Mouse (Mus musculus) brown adipose tissue, adult 24 weeks (tissue): ENCODE results near the gene Sdr42e1. TPM values are rescaled to one million over a fixed set of nuclear protein-coding genes. Genes with fewer than 3 reads are reported as not detected.

Experiments
- H3K27ac ChIP-seq: fragments of 200-500 bp; replicated peaks from 2 replicates; pipeline ENCODE4 v1.5.1; 2012; ENCODE audit warnings: low read depth, mild to moderate bottlenecking, low read length
- H3K4me1 ChIP-seq: fragments of 200-500 bp; 2 replicates; pipeline ENCODE4 v1.6.1; 2012; ENCODE audit warnings: low read length, mixed read lengths; ENCODE audit not compliant: control insufficient read depth, insufficient read depth, insufficient read length
- H3K4me3 ChIP-seq: fragments of 200-500 bp; 2 replicates; pipeline ENCODE4 v1.5.1; 2012; ENCODE audit warnings: low read depth, mild to moderate bottlenecking, low read length, moderate library complexity; ENCODE audit not compliant: insufficient read depth
- polyA plus RNA-seq: library from polyadenylated mRNA; stranded (reverse); fragments of >200 nt; gene quantifications from 2 replicates; pipeline ENCODE4 v1.2.4, GENCODE M21; 2012; ENCODE audit not compliant: missing spikeins, insufficient read depth, insufficient read length

Sdr42e1 gene
- polyA plus RNA-seq, 1 experiment: 2.6 TPM

DNA sequence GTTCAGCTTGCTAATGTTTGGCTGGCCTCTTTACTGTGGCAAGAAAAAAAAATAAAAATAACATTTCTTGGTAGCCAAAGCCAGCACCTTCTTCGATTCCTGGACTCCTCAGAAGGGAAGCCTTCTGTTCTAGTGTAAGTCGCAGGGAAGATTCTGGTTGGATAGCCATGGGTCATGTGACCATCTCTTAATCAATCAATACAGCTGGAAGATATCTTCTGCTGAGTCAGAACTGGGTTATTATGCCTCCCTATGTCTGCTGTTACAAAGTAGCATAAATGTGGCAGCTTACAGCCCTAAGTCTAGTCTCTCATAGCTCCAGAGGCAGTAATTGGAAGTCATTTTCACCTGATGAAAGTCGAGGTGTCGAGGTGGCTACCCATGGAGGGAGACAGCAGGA, 5.2 kb upstream of the Sdr42e1 start:
- Histone ChIP-seq H3K4me1 (no peaks in the 10 kb centered on the region), H3K4me3 (no peak overlapping the region), H3K27ac (no peak overlapping the region)

DNA sequence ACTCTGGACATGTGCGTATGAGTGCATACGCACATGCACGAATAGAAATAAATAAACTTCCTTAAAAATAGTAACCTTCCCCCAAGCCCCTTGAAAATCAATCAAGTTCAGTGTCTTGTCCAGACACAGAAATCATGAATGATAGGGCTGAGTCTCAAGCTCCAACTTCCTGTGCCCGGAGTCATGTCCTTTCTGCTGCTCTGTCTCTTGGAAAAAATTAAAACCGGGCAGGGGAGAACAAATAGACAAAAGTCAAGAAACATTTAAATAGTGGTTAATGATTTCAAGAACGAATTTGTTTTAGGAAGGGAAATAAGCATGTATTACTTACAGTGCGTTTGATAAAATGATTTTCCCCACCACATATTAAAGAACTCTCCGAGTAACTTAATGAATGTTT, 3.5 kb upstream of the Sdr42e1 start:
- Histone ChIP-seq H3K27ac (no peak overlapping the region), H3K4me3 (no peak overlapping the region), H3K4me1 (no peaks in the 10 kb centered on the region)

DNA sequence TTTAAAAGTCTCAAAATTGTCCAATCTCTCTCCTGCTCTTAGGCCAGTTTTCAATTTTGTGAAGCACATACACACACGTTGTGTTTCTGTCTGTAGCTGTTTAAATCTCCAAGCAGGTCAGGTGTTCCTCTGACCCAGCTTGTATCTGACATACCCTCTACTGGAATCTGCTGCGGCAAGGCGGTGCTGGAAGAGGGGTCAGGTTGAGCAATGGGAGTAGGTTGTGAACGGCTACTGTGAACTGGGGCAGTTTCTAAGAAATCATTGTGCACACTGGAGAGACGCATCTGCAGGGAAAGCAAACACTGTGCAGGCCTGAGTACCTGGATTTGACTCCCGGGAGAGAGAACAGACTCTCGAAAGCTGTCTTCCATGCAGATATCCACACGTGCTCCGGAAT, 3.0 kb upstream of the Sdr42e1 start:
- H3K4me3 ChIP-seq: no peak overlapping the region
- no peak overlapping the region for H3K27ac ChIP-seq
- H3K4me1 ChIP-seq: no peaks in the 10 kb centered on the region

DNA sequence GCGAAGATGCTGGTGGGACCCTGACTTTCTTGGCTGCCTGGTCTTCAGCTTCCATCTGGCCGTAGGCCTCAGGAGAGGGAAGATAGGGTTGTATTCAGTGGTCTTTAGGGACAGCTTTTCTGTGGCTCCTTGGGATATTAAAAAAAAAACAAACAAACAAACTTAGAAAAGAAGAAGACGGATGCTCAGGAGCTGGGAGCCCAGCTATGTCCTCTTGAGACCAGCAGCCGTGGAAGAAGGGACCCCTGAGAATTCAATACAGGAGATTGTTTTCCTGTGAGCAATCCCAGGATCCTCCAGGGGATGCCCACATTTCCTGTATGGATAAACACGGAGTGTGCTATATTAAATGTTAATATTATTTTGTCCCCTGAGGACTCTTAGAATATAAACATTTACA, 1.7 kb upstream of the Sdr42e1 start:
- H3K4me1 ChIP-seq: no peaks in the 10 kb centered on the region
- no peak overlapping the region for H3K27ac ChIP-seq
- no peak overlapping the region for H3K4me3 ChIP-seq

DNA sequence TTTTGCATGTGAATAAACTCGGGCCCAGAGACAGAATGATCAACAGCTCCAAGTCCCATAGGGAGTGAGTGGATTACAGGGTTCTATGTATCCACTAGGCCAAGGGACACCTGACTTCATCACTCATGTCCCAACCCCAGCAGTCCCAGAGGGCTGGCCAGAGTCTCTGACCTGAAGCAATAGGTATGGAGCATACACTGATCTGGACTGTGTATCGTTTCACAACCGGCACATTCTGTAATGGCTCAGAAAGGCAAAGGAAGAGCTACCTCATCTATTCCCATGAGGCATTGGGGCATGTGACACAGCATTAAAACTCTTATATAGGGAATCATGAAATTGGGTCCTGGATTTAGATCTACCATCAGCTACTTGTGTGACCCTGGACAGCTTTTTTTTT, 931 bp downstream of the Sdr42e1 start:
- no peak overlapping the region for H3K27ac ChIP-seq
- H3K4me1 ChIP-seq: no peaks in the 10 kb centered on the region; the same call in 1 of the 2 replicates
- no peak overlapping the region for H3K4me3 ChIP-seq

DNA sequence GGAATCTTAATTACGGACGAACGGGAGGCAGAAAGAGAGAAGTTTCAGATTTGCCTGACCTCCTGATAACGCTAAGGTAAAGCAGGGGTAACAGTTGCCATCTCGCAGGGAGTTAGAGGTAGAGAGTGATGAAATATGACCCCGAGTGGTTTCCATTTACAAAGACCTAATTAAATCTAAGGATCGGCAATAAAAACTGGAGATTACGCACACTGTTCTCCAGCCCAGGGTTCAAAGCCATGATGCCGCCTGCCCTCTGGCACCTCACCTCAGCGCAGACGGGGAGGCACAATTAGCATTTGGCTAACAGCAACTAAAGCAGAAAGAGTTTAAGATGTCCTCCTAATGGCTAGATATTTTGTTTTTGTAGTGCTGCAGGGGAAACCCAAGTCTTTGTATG, 3.0 kb downstream of the Sdr42e1 start:
- Histone ChIP-seq H3K4me1 (no peaks in the 10 kb centered on the region; the same call in 1 of the 2 replicates), H3K27ac (no peak overlapping the region), H3K4me3 (no peak overlapping the region)

DNA sequence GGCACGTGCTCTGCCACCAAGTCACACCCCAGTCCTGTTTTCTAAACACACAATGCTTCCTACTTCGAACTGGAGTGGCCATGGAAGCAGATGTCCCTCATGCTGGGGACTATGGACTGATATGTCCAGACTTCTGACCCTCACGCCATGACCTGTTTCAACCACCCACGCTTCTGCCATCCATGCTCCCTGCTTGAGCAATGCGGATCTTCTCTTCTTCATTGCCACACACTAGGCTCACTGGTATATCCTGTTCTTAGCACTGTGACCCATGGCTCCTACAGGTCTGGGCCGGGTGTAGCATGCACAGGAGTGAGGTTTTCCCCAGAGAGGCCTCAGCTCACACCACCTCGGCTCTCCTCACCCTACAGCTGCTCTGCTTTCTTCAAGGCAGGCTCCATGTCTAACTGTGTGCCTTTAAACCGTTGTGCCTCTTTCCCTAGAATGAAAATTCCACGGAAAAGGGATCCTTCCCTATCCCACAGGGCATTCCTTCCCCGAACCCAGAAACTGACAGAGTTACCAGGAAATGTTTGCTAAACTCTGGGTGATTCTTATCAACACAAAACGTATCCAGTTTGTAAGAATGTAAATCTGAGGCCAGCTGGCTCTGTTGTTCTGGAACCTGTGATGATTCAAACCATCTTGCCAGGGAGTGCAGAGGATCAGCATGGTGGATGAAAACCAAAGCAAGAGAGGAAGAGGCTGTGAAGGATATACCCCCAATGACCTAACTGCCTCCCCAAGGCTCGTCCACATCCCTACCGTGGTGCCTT, 6.0 kb downstream of the Sdr42e1 start:
- Histone ChIP-seq H3K27ac (no peak overlapping the region), H3K4me3 (no peak overlapping the region), H3K4me1 (no peaks in the 10 kb centered on the region; the same call in 1 of the 2 replicates)

DNA sequence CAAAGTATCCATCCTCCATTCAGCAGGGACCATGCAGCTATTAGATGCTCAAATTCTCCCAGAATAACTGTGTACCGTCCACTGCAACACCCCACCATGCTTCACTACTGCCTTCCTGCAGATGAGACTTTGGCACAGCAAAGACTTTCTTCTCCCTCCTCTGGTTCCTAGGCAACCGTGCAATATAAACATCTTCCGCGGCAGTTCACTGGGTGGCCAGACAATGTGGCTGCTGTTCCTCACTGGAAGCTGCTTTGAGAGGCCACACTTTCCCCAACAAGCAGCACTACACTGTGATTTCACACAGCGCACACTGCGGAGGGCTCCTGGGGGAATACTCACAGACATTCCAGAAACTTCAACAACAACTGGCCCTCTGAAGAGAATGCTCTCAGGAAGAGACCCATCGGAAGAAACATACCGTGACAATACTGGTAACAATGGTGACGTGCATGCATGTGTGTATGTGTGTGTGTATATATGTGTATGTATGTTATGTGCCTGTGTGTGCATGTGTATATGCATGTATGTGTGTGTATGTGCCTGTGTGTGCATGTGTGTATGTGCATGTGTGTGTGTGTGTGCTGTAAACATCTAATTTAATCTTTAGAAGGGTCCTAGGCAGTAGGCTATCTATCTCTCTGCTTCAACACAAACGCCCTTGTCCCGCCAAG, 13.0 kb downstream of the Sdr42e1 start:
- Histone ChIP-seq H3K4me1 (no peaks in the 10 kb centered on the region), H3K4me3 (no peak overlapping the region)

DNA sequence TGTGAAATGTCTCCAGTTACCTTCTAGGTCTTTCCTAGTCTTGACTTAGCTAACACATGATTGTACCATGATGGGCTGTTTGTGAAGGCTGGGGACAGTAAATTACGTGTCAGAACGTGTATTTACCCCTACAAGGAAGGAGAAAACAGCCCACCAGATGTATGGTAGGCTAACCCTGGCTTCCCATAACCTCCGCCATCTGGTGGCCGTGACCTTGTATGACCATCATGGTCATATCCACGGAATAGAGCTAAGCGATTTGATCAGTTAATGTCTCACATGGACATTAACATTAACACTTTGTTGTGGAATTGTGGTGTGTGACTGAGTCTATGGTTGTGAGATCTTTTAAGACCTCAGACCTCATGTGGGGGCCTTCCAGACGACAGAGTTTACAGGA, 14.5 kb downstream of the Sdr42e1 start:
- Histone ChIP-seq H3K4me1 (no peaks in the 10 kb centered on the region), H3K4me3 (no peak overlapping the region), H3K27ac (no peak overlapping the region)

More for the DNA sequence above, 13.0 kb downstream of the Sdr42e1 start:
- no peak overlapping the region for H3K27ac ChIP-seq

DNA sequence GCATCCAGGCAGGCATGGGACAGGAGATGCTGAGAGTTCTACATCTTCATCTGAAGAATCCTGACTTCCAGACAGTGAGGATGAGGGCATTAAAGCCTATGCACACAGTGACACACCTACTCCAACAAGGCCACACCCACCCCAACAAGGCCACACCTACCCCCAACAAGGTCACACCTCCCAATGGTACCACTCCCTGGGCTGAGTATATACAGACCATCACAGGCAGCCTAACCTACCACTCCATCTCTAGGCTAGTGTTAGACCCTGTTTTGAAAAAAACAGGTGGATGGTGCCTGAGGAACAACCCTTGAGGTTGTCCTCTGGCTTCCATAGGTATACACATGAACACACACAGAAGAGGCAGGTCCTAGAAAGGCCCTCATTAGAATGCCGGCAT, 21.2 kb downstream of the Sdr42e1 start:
- Histone ChIP-seq H3K27ac (no peak overlapping the region), H3K4me1 (no peaks in the 10 kb centered on the region), H3K4me3 (no peak overlapping the region)

DNA sequence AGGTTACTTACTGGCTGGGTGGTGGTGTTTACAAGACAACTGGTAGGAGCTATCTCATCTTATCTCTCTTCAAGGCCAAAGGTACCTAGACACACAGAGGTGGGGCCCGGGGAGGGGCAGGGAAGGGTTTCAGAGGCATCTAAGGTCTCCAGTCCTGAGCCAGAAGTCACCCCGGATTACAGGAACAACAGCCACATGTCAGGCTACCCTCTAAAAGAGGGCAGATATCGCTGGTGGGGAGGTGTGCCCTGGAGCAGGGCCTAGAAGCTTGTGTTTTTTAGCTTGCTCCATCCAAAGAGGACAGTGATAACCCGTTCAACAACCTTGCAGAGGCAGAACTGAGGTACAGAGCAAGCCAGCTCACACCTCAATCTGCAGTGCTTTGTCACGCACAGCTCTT, 27.0 kb downstream of the Sdr42e1 start:
- H3K4me3 ChIP-seq: no peak overlapping the region
- H3K27ac ChIP-seq: no peak overlapping the region
- no peaks in the 10 kb centered on the region for H3K4me1 ChIP-seq

DNA sequence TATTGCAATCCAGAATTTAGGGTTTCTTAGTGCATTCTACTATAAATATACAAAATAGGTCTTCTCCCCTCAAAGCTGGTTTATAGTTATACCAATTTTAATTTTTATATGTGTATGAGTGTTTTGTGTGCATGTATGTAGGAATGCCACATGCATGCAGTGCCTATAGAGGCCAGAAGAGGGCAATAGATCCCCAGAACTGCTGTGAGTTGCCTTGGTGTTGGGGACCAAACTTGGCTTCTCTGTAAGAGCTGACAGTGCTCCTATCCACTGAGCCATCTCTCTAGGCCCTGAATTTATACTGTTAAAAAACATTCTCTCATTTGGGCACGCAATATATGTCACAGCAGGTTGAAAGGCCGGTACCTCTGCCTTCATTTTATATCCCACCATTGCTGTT, 27.5 kb downstream of the Sdr42e1 start:
- Histone ChIP-seq H3K4me1 (no peaks in the 10 kb centered on the region), H3K4me3 (no peak overlapping the region), H3K27ac (no peak overlapping the region)

DNA sequence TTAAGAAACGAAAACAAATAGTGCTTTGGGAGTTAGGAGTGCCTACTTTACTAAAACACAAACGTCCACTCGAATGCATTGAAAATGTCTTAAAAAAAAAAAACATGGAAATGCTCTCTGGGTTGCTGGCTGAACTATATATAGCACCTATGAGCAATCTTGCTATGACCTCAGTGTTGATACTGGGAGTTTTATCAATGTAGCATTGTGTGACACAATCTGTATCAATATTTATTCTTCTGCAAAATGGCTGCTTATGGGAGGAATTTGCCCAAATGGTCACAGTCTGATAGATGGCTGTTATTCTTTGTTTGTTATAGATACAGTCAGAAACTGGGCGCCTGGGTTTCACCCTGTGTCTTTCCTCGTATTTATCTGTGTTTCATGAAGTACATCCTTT, 28.0 kb downstream of the Sdr42e1 start:
- H3K4me1 ChIP-seq: no peaks in the 10 kb centered on the region
- H3K4me3 ChIP-seq: no peak overlapping the region
- no peak overlapping the region for H3K27ac ChIP-seq

DNA sequence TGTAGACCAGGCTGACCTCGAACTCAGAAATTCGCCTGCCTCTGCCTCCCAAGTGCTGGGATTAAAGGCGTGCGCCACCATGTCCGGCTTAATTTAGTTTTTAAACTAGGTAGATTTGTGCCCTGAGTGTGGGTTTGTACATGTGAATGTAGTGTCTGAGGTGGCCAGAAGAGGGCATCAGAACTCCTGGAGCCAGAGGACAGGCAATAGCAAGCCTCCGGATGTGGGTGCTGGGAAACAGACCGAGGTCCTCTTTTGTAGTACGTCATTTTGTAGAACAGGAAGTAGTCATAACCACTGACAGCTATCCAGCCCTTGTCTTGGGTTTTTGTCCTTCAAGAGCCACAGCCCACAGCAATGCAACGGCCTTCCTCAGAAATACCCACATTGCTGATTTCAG, 33.9 kb downstream of the Sdr42e1 start:
- Histone ChIP-seq H3K27ac (no peak overlapping the region), H3K4me3 (no peak overlapping the region), H3K4me1 (no peaks in the 10 kb centered on the region)

DNA sequence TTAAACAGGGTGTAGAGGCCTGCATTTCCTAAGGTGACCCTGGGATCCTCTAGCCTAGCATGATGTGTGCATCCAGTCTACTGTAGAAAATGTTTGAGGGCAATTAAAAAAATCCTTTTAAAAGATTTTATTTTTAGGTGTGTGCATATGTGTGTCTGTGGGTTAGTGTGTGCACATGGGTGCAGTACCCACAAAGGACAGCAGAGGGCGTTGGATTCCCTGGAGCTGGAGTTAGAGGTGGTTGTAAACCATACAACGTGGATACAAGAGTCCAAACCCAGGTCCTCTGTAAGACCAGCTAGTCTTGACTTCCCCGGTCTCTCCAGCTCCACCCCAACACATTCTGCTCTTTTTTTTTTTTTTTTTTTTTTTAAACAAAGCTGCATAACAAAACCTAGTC, 36.0 kb downstream of the Sdr42e1 start:
- no peak overlapping the region for H3K27ac ChIP-seq
- no peaks in the 10 kb centered on the region for H3K4me1 ChIP-seq
- no peak overlapping the region for H3K4me3 ChIP-seq

DNA sequence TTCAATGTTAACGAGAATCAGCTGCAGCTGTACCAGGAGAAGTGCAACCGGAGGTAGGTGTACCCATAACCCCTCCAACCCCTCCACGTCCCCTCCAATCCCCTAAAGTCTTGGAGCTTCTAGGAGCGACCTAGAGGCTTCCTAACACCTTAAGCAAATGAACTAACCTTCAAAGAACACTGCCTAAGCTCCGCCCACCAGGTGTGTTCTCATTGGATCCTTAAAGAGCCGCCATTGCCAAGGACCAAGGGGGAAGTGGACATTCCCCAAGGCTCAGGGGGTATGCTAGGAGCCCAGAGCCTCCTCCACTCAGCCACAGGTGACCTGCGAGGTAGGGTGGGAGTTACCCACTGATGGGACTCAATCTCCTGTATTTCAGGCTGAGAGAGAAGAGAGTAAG, 39.1 kb downstream of the Sdr42e1 start:
- no peaks in the 10 kb centered on the region for H3K4me1 ChIP-seq
- no peak overlapping the region for H3K27ac ChIP-seq
- H3K4me3 ChIP-seq: no peak overlapping the region
